Mouse (Mus musculus) midbrain, embryonic 10.5 days (tissue): ENCODE measurements around the gene Pan3. TPM values are rescaled to one million over a fixed set of nuclear protein-coding genes. Genes with fewer than 3 reads are reported as not detected.

Experiments
- DNase-seq: peaks from one replicate; pipeline ENCODE4 v3.0.0-alpha.2; 2017; ENCODE audit warnings: low spot score
- H3K27ac ChIP-seq: fragments of 300-500 bp; sonication (generic); replicated peaks from 2 replicates; pipeline ENCODE4 v1.5.1; 2016; ENCODE audit warnings: mild to moderate bottlenecking
- H3K27me3 ChIP-seq: fragments of 300-500 bp; sonication (generic); 2 replicates; pipeline ENCODE4 v1.6.1; 2016; ENCODE audit warnings: low read depth, mild to moderate bottlenecking; ENCODE audit not compliant: poor library complexity, severe bottlenecking
- H3K36me3 ChIP-seq: fragments of 300-500 bp; sonication (generic); 2 replicates; pipeline ENCODE4 v1.6.1; 2016; ENCODE audit warnings: mild to moderate bottlenecking, moderate library complexity
- H3K4me1 ChIP-seq: fragments of 300-500 bp; sonication (generic); 2 replicates; pipeline ENCODE4 v1.6.1; 2016
- H3K4me3 ChIP-seq: fragments of 300-500 bp; sonication (generic); 2 replicates; pipeline ENCODE4 v1.5.1; 2016; ENCODE audit warnings: mild to moderate bottlenecking, moderate library complexity
- H3K9me3 ChIP-seq: fragments of 300-500 bp; sonication (generic); replicated peaks from 2 replicates; pipeline ENCODE4 v1.6.1; 2016; ENCODE audit warnings: mild to moderate bottlenecking
- WGBS: fragments of 180-500 bp; shearing (Covaris S2); methylation state at CpG from one replicate; pipeline ENCODE4 v1.1.7; 2016; 5-methylcytosine and 5-hydroxymethylcytosine counted together
- polyA plus RNA-seq: library from polyadenylated mRNA; unstranded; fragments of >200 nt; fragmentation: Nextera tagmentation; extraction: Ambion mirVana; gene quantifications from 2 replicates; pipeline ENCODE4 v1.2.1, GENCODE M21; 2016

Pan3 gene
- polyA plus RNA-seq, 1 experiment from 2014 or later: 46.8 TPM

GRCm38 (mm10) chr5:147579148-147579547 is 149.2 kb downstream of the Pan3 start:
- Histone ChIP-seq H3K4me1 (no peaks in the 10 kb centered on the region), H3K4me3 (no peak overlapping the region), H3K9me3 (no peaks in the 10 kb centered on the region), H3K27ac (no peak overlapping the region), H3K27me3 (no peaks in the 10 kb centered on the region), H3K36me3 (no peaks in the 10 kb centered on the region)
- DNase-seq: no peak
- WGBS: 91% methylated on average over 7 of the region's 7 CpGs

GRCm38 (mm10) chr5:147579691-147580090 is 149.7 kb downstream of the Pan3 start:
- DNase-seq: no peak
- WGBS: 89% methylated on average over 8 of the region's 8 CpGs
- Histone ChIP-seq H3K9me3 (no peaks in the 10 kb centered on the region), H3K4me1 (no peaks in the 10 kb centered on the region), H3K27me3 (no peaks in the 10 kb centered on the region), H3K4me3 (no peak overlapping the region), H3K36me3 (no peaks in the 10 kb centered on the region), H3K27ac (no peak overlapping the region)

GRCm38 (mm10) chr5:147580181-147580580 is 150.2 kb downstream of the Pan3 start:
- no peak overlapping the region for H3K4me3 ChIP-seq
- H3K27me3 ChIP-seq: no peaks in the 10 kb centered on the region
- H3K4me1 ChIP-seq: no peaks in the 10 kb centered on the region
- H3K9me3 ChIP-seq: no peaks in the 10 kb centered on the region
- 93% methylated on average over 13 of the region's 13 CpGs for WGBS
- no peaks in the 10 kb centered on the region for H3K36me3 ChIP-seq
- no peak for DNase-seq
- H3K27ac ChIP-seq: no peak overlapping the region

GRCm38 (mm10) chr5:147583702-147584298 is 153.8 kb downstream of the Pan3 start:
- Histone ChIP-seq H3K27ac (no peak overlapping the region), H3K36me3 (no peaks in the 10 kb centered on the region), H3K27me3 (no peaks in the 10 kb centered on the region), H3K4me1 (no peaks in the 10 kb centered on the region), H3K9me3 (no peaks in the 10 kb centered on the region), H3K4me3 (no peak overlapping the region)
- peak; percentile 82 for DNase-seq
- WGBS: 46% methylated on average over 14 of the region's 14 CpGs

- WGBS: 82% methylated on average over 9 of the region's 9 CpGs
- H3K27ac ChIP-seq: no peak overlapping the region
- DNase-seq: no peak
Observed at GRCm38 (mm10) chr5:147584648-147585047, 154.7 kb downstream of the Pan3 start.

GRCm38 (mm10) chr5:147585070-147585469 is 155.1 kb downstream of the Pan3 start:
- no peaks in the 10 kb centered on the region for H3K27me3 ChIP-seq
- H3K4me3 ChIP-seq: no peak overlapping the region
- no peak for DNase-seq
- no peaks in the 10 kb centered on the region for H3K36me3 ChIP-seq
- no peaks in the 10 kb centered on the region for H3K9me3 ChIP-seq
- no peak overlapping the region for H3K27ac ChIP-seq
- WGBS: 74% methylated on average over 1 of the region's 1 CpGs
- H3K4me1 ChIP-seq: 0 out of 2 replicates have a peak, but pooled peaks cover 5% of the 10 kb centered on the region

More at GRCm38 (mm10) chr5:147584648-147585047, 154.7 kb downstream of the Pan3 start:
- Histone ChIP-seq H3K36me3 (no peaks in the 10 kb centered on the region), H3K4me3 (no peak overlapping the region), H3K4me1 (0 out of 2 replicates have a peak, but pooled peaks cover 3% of the 10 kb centered on the region), H3K27me3 (no peaks in the 10 kb centered on the region), H3K9me3 (no peaks in the 10 kb centered on the region)

- Histone ChIP-seq H3K36me3 (no peaks in the 10 kb centered on the region), H3K4me3 (no peak overlapping the region), H3K4me1 (0 out of 2 replicates have a peak, but pooled peaks cover 5% of the 10 kb centered on the region), H3K27ac (peak overlapping the region; percentile 30), H3K9me3 (no peaks in the 10 kb centered on the region), H3K27me3 (no peaks in the 10 kb centered on the region)
- WGBS: 70% methylated on average over 12 of the region's 12 CpGs
- DNase-seq: no peak
Observed at GRCm38 (mm10) chr5:147589814-147590213, 159.9 kb downstream of the Pan3 start.

GRCm38 (mm10) chr5:147597825-147598224 is 167.9 kb downstream of the Pan3 start:
- Histone ChIP-seq H3K9me3 (no peaks in the 10 kb centered on the region), H3K36me3 (no peaks in the 10 kb centered on the region), H3K4me1 (no peaks in the 10 kb centered on the region), H3K4me3 (no peak overlapping the region), H3K27ac (0 out of 2 replicates have a peak overlapping the region, but pooled peaks have one; percentile 28), H3K27me3 (no peaks in the 10 kb centered on the region)
- WGBS: 90% methylated on average over 16 of the region's 16 CpGs
- DNase-seq: no peak

Other genes with a start within 250 kb of the Pan3 start
- gene Gsx1, start 241.5 kb upstream of the Pan3 start, polyA plus RNA-seq: 7.0 and 11.1 TPM in 2 replicates
- gene Pdx1, start 160.2 kb upstream of the Pan3 start, polyA plus RNA-seq: not detected in 2 replicates
- not detected in 2 replicates for gene Cdx2, start 122.9 kb upstream of the Pan3 start, polyA plus RNA-seq
- gene Urad, start 107.7 kb upstream of the Pan3 start, polyA plus RNA-seq: not detected in 2 replicates
- 0.02 and 0.12 TPM in 2 replicates for gene Flt3, start 29.7 kb upstream of the Pan3 start, polyA plus RNA-seq